10 mouse cellular contexts compared by ENCODE assay signal in the genomic region with DNA sequence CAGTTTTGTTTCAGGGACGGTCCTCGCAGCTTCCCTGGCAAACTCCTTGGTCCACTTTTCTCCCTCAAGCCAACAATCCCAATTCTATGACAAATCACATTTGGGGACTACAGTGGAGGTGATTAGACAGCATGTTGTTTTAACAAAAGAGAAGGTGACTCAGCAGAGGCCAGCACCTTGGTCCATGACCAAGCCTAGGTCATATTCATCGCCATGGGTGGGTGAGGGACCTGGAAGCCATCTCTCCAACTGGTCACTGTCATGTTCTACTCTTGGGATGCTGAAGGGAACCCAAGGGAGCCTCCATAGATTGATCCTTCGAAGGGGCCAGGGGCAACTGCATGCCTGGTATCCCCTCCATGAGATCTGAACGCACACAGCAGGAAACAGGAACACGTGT. TPM values are rescaled to one million over a fixed set of nuclear protein-coding genes. Genes with fewer than 3 reads are reported as not detected.
DNase-seq lines count a peak whose midpoint lies in the region; ATAC-seq and TF ChIP-seq lines count a peak whose summit lies in the region.
"Had no signal": no experiment of that assay in that cellular context is flagged by ENCODE, and none has a peak within 500 bp of the region (broad histone marks: within the 10 kb centered on the region; RNA-seq: fewer than 3 reads in every experiment).

No protein-coding gene starts in this region.

- no peak for ATAC-seq in kidney, embryonic 16.5 days (ENCODE audit: low FRiP score, low TSS enrichment)
- ATAC-seq in hindbrain, embryonic 13.5 days (ENCODE audit: low FRiP score), result no peak
- ATAC-seq in neural tube, embryonic 13.5 days (ENCODE audit: low read depth), result no peak

- H3K27me3 ChIP-seq in cerebellum, adult 2 months (ENCODE audit: control insufficient read depth, insufficient read depth, low read length), result no peaks in the 10 kb centered on the region
- H3K27me3 ChIP-seq in kidney, embryonic 16.5 days (ENCODE audit: insufficient read depth, low read length), result no peaks in the 10 kb centered on the region
- H3K27me3 ChIP-seq in hindbrain, embryonic 13.5 days, result no peaks in the 10 kb centered on the region
- H3K27me3 ChIP-seq in neural tube, embryonic 13.5 days, result no peaks in the 10 kb centered on the region

- H3K27ac ChIP-seq in cerebellum, adult 2 months (ENCODE audit: insufficient read depth, low read length), result peak overlapping the region; percentile 99
- peak overlapping the region; percentile 34 for H3K27ac ChIP-seq in kidney, embryonic 16.5 days (ENCODE audit: low read length)
- H3K27ac ChIP-seq in hindbrain, embryonic 13.5 days, result peak overlapping the region; percentile 85
- peak overlapping the region; percentile 83 for H3K27ac ChIP-seq in neural tube, embryonic 13.5 days (replicated peaks)
- H3K27ac ChIP-seq: liver, embryonic 14.5 days had no signal

- peaks cover 13% of the 10 kb centered on the region for H3K36me3 ChIP-seq in kidney, embryonic 16.5 days (ENCODE audit: insufficient read depth, low read length)
- H3K36me3 ChIP-seq in hindbrain, embryonic 13.5 days, result peaks cover 22% of the 10 kb centered on the region
- H3K36me3 ChIP-seq in neural tube, embryonic 13.5 days, result peaks cover 26% of the 10 kb centered on the region

- H3K4me1 ChIP-seq in cerebellum, adult 2 months (ENCODE audit: control insufficient read depth, insufficient read depth, low read length), result peaks cover 58% of the 10 kb centered on the region
- H3K4me1 ChIP-seq in kidney, embryonic 16.5 days (ENCODE audit: insufficient read depth, low read length), result peaks cover 55% of the 10 kb centered on the region
- peaks cover 71% of the 10 kb centered on the region for H3K4me1 ChIP-seq in hindbrain, embryonic 13.5 days (replicated peaks)
- H3K4me1 ChIP-seq in neural tube, embryonic 13.5 days (replicated peaks), result peaks cover 75% of the 10 kb centered on the region

- peak overlapping the region; percentile 54 for H3K4me3 ChIP-seq in cerebellum, adult 2 months (replicated peaks; ENCODE audit: insufficient read depth, low read depth, low read length)
- no peak overlapping the region for H3K4me3 ChIP-seq in kidney, embryonic 16.5 days (ENCODE audit: low read length)
- 0 out of 2 replicates have a peak overlapping the region, but pooled peaks have one; percentile 14 for H3K4me3 ChIP-seq in hindbrain, embryonic 13.5 days
- no peak overlapping the region for H3K4me3 ChIP-seq in neural tube, embryonic 13.5 days

- H3K9me3 ChIP-seq in kidney, embryonic 16.5 days (ENCODE audit: low read length), result no peaks in the 10 kb centered on the region
- H3K9me3 ChIP-seq in hindbrain, embryonic 13.5 days, result no peaks in the 10 kb centered on the region
- H3K9me3 ChIP-seq in neural tube, embryonic 13.5 days, result no peaks in the 10 kb centered on the region

- peak; percentile 43 to 46 for DNase-seq in cerebellum, adult 2 months
- DNase-seq in cerebellum, adult 11 months, result no peak
- DNase-seq in kidney, adult 9 months, result no peak
- DNase-seq in right cerebral cortex, postnatal 4 days, result no peak
- no peak for DNase-seq in left cerebral cortex, postnatal 25 days (ENCODE audit: low spot score in 2 of 2)
- DNase-seq: layer of hippocampus, adult 9-11 months had no signal

- 23% methylated on average over 6 of the region's 6 CpGs for WGBS in cerebellum, adult 2 months
- 77% methylated on average over 6 of the region's 6 CpGs for WGBS in kidney, embryonic 16.5 days
- 91% methylated on average over 6 of the region's 6 CpGs for WGBS in hindbrain, embryonic 13.5 days
- WGBS in neural tube, embryonic 13.5 days, result 80% methylated on average over 6 of the region's 6 CpGs

- H3K4me2 ChIP-seq in kidney, embryonic 16.5 days (replicated peaks; ENCODE audit: low read depth, low read length), result no peak overlapping the region
- peak overlapping the region; percentile 99 for H3K4me2 ChIP-seq in hindbrain, embryonic 13.5 days
- H3K4me2 ChIP-seq in neural tube, embryonic 13.5 days, result peak overlapping the region; percentile 42

- H3K9ac ChIP-seq in kidney, embryonic 16.5 days (replicated peaks; ENCODE audit: low read length), result 0 out of 2 replicates have a peak overlapping the region, but pooled peaks have one; percentile 36
- H3K9ac ChIP-seq in hindbrain, embryonic 13.5 days, result peak overlapping the region; percentile 30
- peak overlapping the region; percentile 22 for H3K9ac ChIP-seq in neural tube, embryonic 13.5 days
- H3K9ac ChIP-seq: liver, embryonic 14.5 days had no signal

- no peak for TF ChIP-seq POLR2A in cerebellum, adult 2 months (IDR thresholded peaks at IDR 0.05; ENCODE audit: borderline replicate concordance, insufficient read depth, low read length)

- intact Hi-C loops in left cerebral cortex, postnatal 25 days (cut with DNase I), result no loop called here

- TF ChIP-seq CTCF in cerebellum, adult 2 months (IDR thresholded peaks at IDR 0.05; ENCODE audit: borderline replicate concordance, insufficient read depth, low read depth, low read length), result no peak

RNA-seq across cellular contexts. Expression of a gene that starts 3.6 kb away (rescaled TPM):
- polyA plus RNA-seq in cerebellum, adult 2 months (2012; rRNA removed), result 146 and 171 TPM in 2 replicates
- 39.2 and 41.8 TPM in 2 replicates for polyA plus RNA-seq in kidney, embryonic 16.5 days (2015; fragmentation: Nextera tagmentation; extraction: Ambion mirVana)
- polyA plus RNA-seq in hindbrain, embryonic 13.5 days (2015; fragmentation: Nextera tagmentation; extraction: Ambion mirVana), result 36.3 and 41.2 TPM in 2 replicates
- polyA plus RNA-seq in neural tube, embryonic 13.5 days (2015; fragmentation: Nextera tagmentation; extraction: Ambion mirVana), result 41.1 and 41.4 TPM in 2 replicates
- 10 to 100 TPM; 59.6 to 65.5 TPM for total RNA-seq in left cerebral cortex, postnatal 25 days (2021)

RNA-seq across cellular contexts. Expression of a gene that starts 31.9 kb away (rescaled TPM):
- polyA plus RNA-seq in cerebellum, adult 2 months (2012; rRNA removed), result 8.3 and 8.6 TPM in 2 replicates
- polyA plus RNA-seq in kidney, embryonic 16.5 days (2015; fragmentation: Nextera tagmentation; extraction: Ambion mirVana), result 4.5 and 4.7 TPM in 2 replicates
- polyA plus RNA-seq in hindbrain, embryonic 13.5 days (2015; fragmentation: Nextera tagmentation; extraction: Ambion mirVana), result 17.1 and 18.1 TPM in 2 replicates
- polyA plus RNA-seq in neural tube, embryonic 13.5 days (2015; fragmentation: Nextera tagmentation; extraction: Ambion mirVana), result 17.8 and 20.0 TPM in 2 replicates
- 10 to 100 TPM; 20.0 to 25.9 TPM for total RNA-seq in left cerebral cortex, postnatal 25 days (2021)

RNA-seq across cellular contexts. Expression of a gene that starts 39.8 kb away (rescaled TPM):
- 73.4 and 77.0 TPM in 2 replicates for polyA plus RNA-seq in cerebellum, adult 2 months (2012; rRNA removed)
- 13.9 and 14.2 TPM in 2 replicates for polyA plus RNA-seq in kidney, embryonic 16.5 days (2015; fragmentation: Nextera tagmentation; extraction: Ambion mirVana)
- polyA plus RNA-seq in hindbrain, embryonic 13.5 days (2015; fragmentation: Nextera tagmentation; extraction: Ambion mirVana), result 27.6 and 28.3 TPM in 2 replicates
- polyA plus RNA-seq in neural tube, embryonic 13.5 days (2015; fragmentation: Nextera tagmentation; extraction: Ambion mirVana), result 31.8 and 32.7 TPM in 2 replicates
- 10 to 100 TPM; 29.2 to 36.0 TPM for total RNA-seq in left cerebral cortex, postnatal 25 days (2021)

Comparison
In these comparisons a context has a peak if more than half of its experiments do, and no peak if none do; other contexts are left out.
1. DNase-seq: peak in cerebellum, adult 2 months (2 of 2); none in cerebellum, adult 11 months (single experiment), kidney, adult 9 months (single experiment), right cerebral cortex, postnatal 4 days (single experiment) and left cerebral cortex, postnatal 25 days (0 of 2).
2. H3K27ac ChIP-seq: peak in every context shown above with its lines; median percentile 99 in cerebellum, adult 2 months; 85 in hindbrain, embryonic 13.5 days; 83 in neural tube, embryonic 13.5 days; 34 in kidney, embryonic 16.5 days.
3. H3K4me3 ChIP-seq: peak in cerebellum, adult 2 months (single experiment) and hindbrain, embryonic 13.5 days (single experiment); none in kidney, embryonic 16.5 days (single experiment) and neural tube, embryonic 13.5 days (single experiment).
4. Peak in every context shown above with its lines, with median percentiles within 50 percentile points of each other: H3K9ac ChIP-seq.